Mouse (Mus musculus): ENCODE results near the gene Dspp. TPM values are rescaled to one million over a fixed set of nuclear protein-coding genes. Genes with fewer than 3 reads are reported as not detected.

The Dspp gene
- polyA plus RNA-seq, 1 experiment = not detected

DNA sequence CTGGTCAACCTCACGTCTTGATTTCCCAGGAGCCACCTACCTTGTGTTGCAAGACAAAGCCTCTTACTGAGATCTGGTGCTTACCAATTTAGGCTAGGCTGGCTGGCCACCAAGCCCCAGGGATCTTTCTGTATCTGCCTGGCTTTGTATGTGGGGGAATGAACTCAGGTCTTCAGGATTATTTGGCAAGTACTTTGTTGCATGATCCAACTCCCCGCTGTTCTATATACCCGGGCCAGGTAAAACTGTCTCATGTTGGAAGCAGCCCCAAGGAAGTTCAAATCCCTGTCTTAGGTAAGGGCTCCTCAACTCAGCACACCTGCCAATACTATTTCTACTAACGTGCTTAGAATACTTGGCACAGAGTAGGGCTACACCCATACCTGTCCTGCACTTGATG lies 39.6 kb upstream of the Dspp start:
- Histone ChIP-seq H3K36me3 (ENCODE audit: control insufficient read depth, insufficient read depth) (no peaks in the 10 kb centered on the region), H3ac (ENCODE audit: control insufficient read depth, insufficient read length, low read depth) (no peak overlapping the region), H3K27me3 (ENCODE audit: control insufficient read depth, insufficient read depth, insufficient read length) (no peaks in the 10 kb centered on the region), H3K4me3 (ENCODE audit: insufficient read depth, poor library complexity, severe bottlenecking) (no peak overlapping the region), H3K79me2 (ENCODE audit: control insufficient read depth, insufficient read depth) (no peaks in the 10 kb centered on the region), H3K79me3 (ENCODE audit: low read depth) (no peaks in the 10 kb centered on the region)
- TF ChIP-seq FOSL1 (IDR thresholded peaks at IDR 0.05; ENCODE audit: insufficient read depth, low read length, poor library complexity, severe bottlenecking) (no peak), MAX (IDR thresholded peaks at IDR 0.05) (no peak), MYOG (IDR thresholded peaks at IDR 0.05; ENCODE audit: control insufficient read depth, extremely low read depth, insufficient read length) (no peak), CTCF (IDR thresholded peaks at IDR 0.05; ENCODE audit: control insufficient read depth, insufficient read depth, insufficient read length) (no peak), CEBPB (IDR thresholded peaks at IDR 0.05; ENCODE audit: low read depth) (no peak), USF1 (IDR thresholded peaks at IDR 0.05; ENCODE audit: low read depth) (no peak), MYOD1 (IDR thresholded peaks at IDR 0.05; ENCODE audit: control insufficient read depth, insufficient read length, low read depth) (no peak)

DNA sequence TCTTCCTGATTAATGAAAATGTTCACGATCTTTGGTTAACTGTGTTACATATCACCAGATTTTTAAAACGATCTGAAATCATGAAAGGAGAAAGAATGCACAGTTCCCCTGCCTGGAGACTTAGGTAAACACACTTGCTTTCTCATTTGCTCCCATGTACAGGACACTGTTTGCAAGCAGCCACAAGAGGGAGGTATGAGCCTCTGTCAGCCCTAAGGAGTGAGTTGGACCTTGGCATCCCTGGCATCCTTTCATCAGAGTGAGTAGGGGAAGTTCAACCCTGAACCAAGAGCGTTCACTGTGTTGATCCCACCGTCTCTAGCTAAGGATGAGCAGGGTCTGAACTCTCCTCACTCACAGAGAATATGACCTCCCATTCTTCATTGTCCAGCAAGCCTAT lies 39.0 kb upstream of the Dspp start:
- no peaks in the 10 kb centered on the region for H3K27me3 ChIP-seq (ENCODE audit: control insufficient read depth, insufficient read depth, insufficient read length)
- no peaks in the 10 kb centered on the region for H3K36me3 ChIP-seq (ENCODE audit: control insufficient read depth, insufficient read depth)
- H3K79me3 ChIP-seq (ENCODE audit: low read depth) = no peaks in the 10 kb centered on the region
- H3ac ChIP-seq (ENCODE audit: control insufficient read depth, insufficient read length, low read depth) = no peak overlapping the region
- H3K4me3 ChIP-seq (ENCODE audit: insufficient read depth, poor library complexity, severe bottlenecking) = no peak overlapping the region
- H3K79me2 ChIP-seq (ENCODE audit: control insufficient read depth, insufficient read depth) = no peaks in the 10 kb centered on the region
- TF ChIP-seq CTCF (IDR thresholded peaks at IDR 0.05; ENCODE audit: control insufficient read depth, insufficient read depth, insufficient read length) = peak; percentile 26
- no peak for TF ChIP-seq CEBPB (IDR thresholded peaks at IDR 0.05; ENCODE audit: low read depth)
- no peak for TF ChIP-seq USF1 (IDR thresholded peaks at IDR 0.05; ENCODE audit: low read depth)
- no peak for TF ChIP-seq MYOG (IDR thresholded peaks at IDR 0.05; ENCODE audit: control insufficient read depth, extremely low read depth, insufficient read length)

DNA sequence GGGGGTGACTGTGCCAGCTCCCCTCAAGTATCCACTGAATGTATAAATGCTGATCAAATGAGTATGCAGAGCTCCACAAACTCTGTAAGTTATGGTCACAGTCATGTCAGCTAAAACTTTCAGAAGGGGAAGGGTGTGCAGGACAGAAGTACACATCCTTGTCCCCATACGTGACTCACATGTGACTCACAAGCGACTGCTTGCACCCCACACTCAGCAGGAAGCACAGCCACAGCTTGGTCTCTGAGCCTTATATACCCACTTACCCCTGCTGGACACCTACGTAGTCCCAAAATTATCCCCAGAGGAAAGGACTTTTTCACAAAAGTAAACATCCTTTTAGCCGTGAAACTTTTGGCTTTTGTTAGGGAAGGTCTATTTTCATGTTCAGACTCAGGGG lies 36.8 kb upstream of the Dspp start:
- Histone ChIP-seq H3K36me3 (ENCODE audit: control insufficient read depth, insufficient read depth) (no peaks in the 10 kb centered on the region), H3K27me3 (ENCODE audit: control insufficient read depth, insufficient read depth, insufficient read length) (no peaks in the 10 kb centered on the region), H3K79me2 (ENCODE audit: control insufficient read depth, insufficient read depth) (no peaks in the 10 kb centered on the region), H3K4me3 (ENCODE audit: insufficient read depth, poor library complexity, severe bottlenecking) (no peak overlapping the region), H3ac (ENCODE audit: control insufficient read depth, insufficient read length, low read depth) (no peak overlapping the region), H3K79me3 (ENCODE audit: low read depth) (no peaks in the 10 kb centered on the region)
- TF ChIP-seq USF1 (IDR thresholded peaks at IDR 0.05; ENCODE audit: low read depth) = no peak
- no peak for TF ChIP-seq CTCF (IDR thresholded peaks at IDR 0.05; ENCODE audit: control insufficient read depth, insufficient read depth, insufficient read length)
- TF ChIP-seq MAX (IDR thresholded peaks at IDR 0.05) = no peak
- peak; percentile 78 for TF ChIP-seq FOSL1 (IDR thresholded peaks at IDR 0.05; ENCODE audit: insufficient read depth, low read length, poor library complexity, severe bottlenecking)
- no peak for TF ChIP-seq MYOG (IDR thresholded peaks at IDR 0.05; ENCODE audit: control insufficient read depth, extremely low read depth, insufficient read length)
- TF ChIP-seq CEBPB (IDR thresholded peaks at IDR 0.05; ENCODE audit: low read depth) = no peak

DNA sequence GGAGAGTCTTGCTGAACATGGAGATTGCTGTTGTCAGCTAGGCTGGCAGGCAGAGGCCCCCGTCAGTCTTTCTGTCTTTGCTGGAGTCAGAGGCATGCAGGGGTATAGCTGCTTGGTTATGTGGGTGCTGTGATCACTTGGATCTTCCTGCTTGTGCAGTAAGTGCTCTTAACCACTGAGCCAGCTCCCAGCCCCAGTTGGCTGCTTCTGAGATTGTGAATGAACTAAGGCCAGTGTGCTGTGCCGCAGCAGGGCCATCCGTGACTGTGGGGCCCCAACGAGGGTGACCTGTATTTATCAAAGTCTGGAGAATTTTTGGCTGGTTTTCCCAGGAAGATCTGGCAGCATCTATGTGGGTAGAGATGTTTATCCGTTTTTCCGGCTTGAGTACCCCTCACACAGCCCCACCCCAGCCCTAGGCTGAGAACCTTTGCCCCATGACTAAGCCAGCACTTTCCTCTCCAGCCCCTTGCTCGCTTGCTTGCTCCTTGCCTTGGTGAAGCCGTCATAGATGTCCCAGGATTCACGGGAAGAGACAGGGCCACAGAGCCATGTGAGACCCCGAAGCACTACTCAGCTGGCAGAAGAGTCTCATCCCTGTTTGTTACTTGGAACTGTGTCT lies 32.5 kb upstream of the Dspp start:
- Histone ChIP-seq H3K27me3 (ENCODE audit: control insufficient read depth, insufficient read depth, insufficient read length) (no peaks in the 10 kb centered on the region), H3ac (ENCODE audit: control insufficient read depth, insufficient read length, low read depth) (no peak overlapping the region), H3K36me3 (ENCODE audit: control insufficient read depth, insufficient read depth) (no peaks in the 10 kb centered on the region), H3K79me3 (ENCODE audit: low read depth) (no peaks in the 10 kb centered on the region), H3K4me3 (ENCODE audit: insufficient read depth, poor library complexity, severe bottlenecking) (no peak overlapping the region), H3K79me2 (ENCODE audit: control insufficient read depth, insufficient read depth) (no peaks in the 10 kb centered on the region)
- no peak for TF ChIP-seq MYOD1 (IDR thresholded peaks at IDR 0.05; ENCODE audit: control insufficient read depth, insufficient read length, low read depth)
- TF ChIP-seq MAX (IDR thresholded peaks at IDR 0.05) = no peak
- TF ChIP-seq FOSL1 (IDR thresholded peaks at IDR 0.05; ENCODE audit: insufficient read depth, low read length, poor library complexity, severe bottlenecking) = no peak
- no peak for TF ChIP-seq MYOG (IDR thresholded peaks at IDR 0.05; ENCODE audit: control insufficient read depth, extremely low read depth, insufficient read length)
- TF ChIP-seq CTCF (IDR thresholded peaks at IDR 0.05; ENCODE audit: control insufficient read depth, insufficient read depth, insufficient read length) = no peak
- TF ChIP-seq USF1 (IDR thresholded peaks at IDR 0.05; ENCODE audit: low read depth) = no peak
- no peak for TF ChIP-seq CEBPB (IDR thresholded peaks at IDR 0.05; ENCODE audit: low read depth)

DNA sequence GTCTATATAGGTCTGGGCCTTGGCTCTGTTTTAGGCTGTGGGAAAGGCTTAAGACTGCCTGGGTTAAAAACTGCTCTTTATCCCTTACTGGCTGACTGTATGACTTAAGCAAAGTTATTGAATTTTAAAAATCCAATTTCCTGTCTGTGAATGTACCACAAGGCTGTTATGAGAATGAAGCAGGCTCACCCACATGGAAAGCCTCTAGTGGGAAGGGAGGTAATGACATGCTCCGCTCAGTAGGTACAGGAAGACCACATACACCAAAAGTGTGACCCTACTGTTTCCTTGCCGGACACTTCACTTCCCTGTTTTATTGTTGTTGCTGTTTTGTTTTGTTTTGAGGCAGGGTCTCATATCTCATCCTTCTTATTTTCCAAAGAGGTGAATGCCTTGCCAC lies 29.4 kb upstream of the Dspp start:
- Histone ChIP-seq H3K79me3 (ENCODE audit: low read depth) (no peaks in the 10 kb centered on the region), H3K4me3 (ENCODE audit: insufficient read depth, poor library complexity, severe bottlenecking) (no peak overlapping the region), H3K36me3 (ENCODE audit: control insufficient read depth, insufficient read depth) (no peaks in the 10 kb centered on the region), H3K27me3 (ENCODE audit: control insufficient read depth, insufficient read depth, insufficient read length) (no peaks in the 10 kb centered on the region), H3ac (ENCODE audit: control insufficient read depth, insufficient read length, low read depth) (no peak overlapping the region), H3K79me2 (ENCODE audit: control insufficient read depth, insufficient read depth) (no peaks in the 10 kb centered on the region)
- TF ChIP-seq CTCF (IDR thresholded peaks at IDR 0.05; ENCODE audit: control insufficient read depth, insufficient read depth, insufficient read length) (no peak), CEBPB (IDR thresholded peaks at IDR 0.05; ENCODE audit: low read depth) (no peak), FOSL1 (IDR thresholded peaks at IDR 0.05; ENCODE audit: insufficient read depth, low read length, poor library complexity, severe bottlenecking) (no peak), MYOG (IDR thresholded peaks at IDR 0.05; ENCODE audit: control insufficient read depth, extremely low read depth, insufficient read length) (no peak), MYOD1 (IDR thresholded peaks at IDR 0.05; ENCODE audit: control insufficient read depth, insufficient read length, low read depth) (no peak), MAX (IDR thresholded peaks at IDR 0.05) (no peak), USF1 (IDR thresholded peaks at IDR 0.05; ENCODE audit: low read depth) (no peak)

DNA sequence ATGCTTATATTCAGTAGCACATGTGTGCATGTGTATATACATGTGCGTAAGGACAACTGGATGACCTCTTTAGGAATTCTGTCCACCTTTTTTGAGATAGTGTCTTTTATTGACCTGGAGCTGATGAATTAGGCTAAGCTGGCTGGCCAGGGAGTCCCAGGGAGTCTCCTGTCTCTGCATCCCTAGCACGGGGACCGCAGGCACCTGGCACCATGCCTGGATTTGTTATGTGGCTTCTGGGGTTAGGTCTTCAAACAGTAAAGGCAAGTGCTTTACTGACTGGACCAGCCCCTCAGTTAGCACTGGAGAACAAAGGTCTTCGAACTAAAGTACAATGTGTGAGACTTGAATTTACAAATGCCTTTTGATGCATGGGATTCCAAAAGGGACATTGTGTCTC lies 26.5 kb upstream of the Dspp start:
- H3K4me3 ChIP-seq (ENCODE audit: insufficient read depth, poor library complexity, severe bottlenecking) = no peak overlapping the region
- no peaks in the 10 kb centered on the region for H3K36me3 ChIP-seq (ENCODE audit: control insufficient read depth, insufficient read depth)
- no peaks in the 10 kb centered on the region for H3K27me3 ChIP-seq (ENCODE audit: control insufficient read depth, insufficient read depth, insufficient read length)
- no peaks in the 10 kb centered on the region for H3K79me3 ChIP-seq (ENCODE audit: low read depth)
- H3ac ChIP-seq (ENCODE audit: control insufficient read depth, insufficient read length, low read depth) = no peak overlapping the region
- H3K79me2 ChIP-seq (ENCODE audit: control insufficient read depth, insufficient read depth) = no peaks in the 10 kb centered on the region
- no peak for TF ChIP-seq FOSL1 (IDR thresholded peaks at IDR 0.05; ENCODE audit: insufficient read depth, low read length, poor library complexity, severe bottlenecking)
- no peak for TF ChIP-seq USF1 (IDR thresholded peaks at IDR 0.05; ENCODE audit: low read depth)
- TF ChIP-seq MAX (IDR thresholded peaks at IDR 0.05) = no peak
- TF ChIP-seq CTCF (IDR thresholded peaks at IDR 0.05; ENCODE audit: control insufficient read depth, insufficient read depth, insufficient read length) = no peak
- TF ChIP-seq MYOG (IDR thresholded peaks at IDR 0.05; ENCODE audit: control insufficient read depth, extremely low read depth, insufficient read length) = no peak
- TF ChIP-seq MYOD1 (IDR thresholded peaks at IDR 0.05; ENCODE audit: control insufficient read depth, insufficient read length, low read depth) = no peak
- no peak for TF ChIP-seq CEBPB (IDR thresholded peaks at IDR 0.05; ENCODE audit: low read depth)
